Mouse (Mus musculus): Measurements from ENCODE around the gene Vezf1. TPM values are rescaled to one million over a fixed set of nuclear protein-coding genes. Genes with fewer than 3 reads are reported as not detected.

Vezf1 gene
- polyA plus RNA-seq, 1 experiment from 2014 or later, result 70.1 TPM

- Histone ChIP-seq H3K4me3 (replicated peaks) (no peak overlapping the region), H3K9ac (replicated peaks) (peak overlapping the region; percentile 51), H3K9me3 (no peaks in the 10 kb centered on the region), H3K27ac (peak overlapping the region; percentile 98), H3K4me2 (replicated peaks) (no peak overlapping the region), H3K4me1 (replicated peaks) (peaks cover 84% of the 10 kb centered on the region), H3K27me3 (no peaks in the 10 kb centered on the region), H3K36me3 (no peaks in the 10 kb centered on the region)
- no peak for ATAC-seq
- 28% methylated on average over 6 of the region's 6 CpGs for WGBS
These were observed 50.0 kb downstream of the Vezf1 start for GRCm38 (mm10) chr11:88118091-88118440.

GRCm38 (mm10) chr11:88118817-88119642, 51.0 kb downstream of the Vezf1 start:
- 3% methylated on average over 8 of the region's 8 CpGs for WGBS
- no peak overlapping the region for H3K4me3 ChIP-seq (replicated peaks)
- ATAC-seq, result peak; percentile 93
- peaks cover 82% of the 10 kb centered on the region for H3K4me1 ChIP-seq (replicated peaks)
- peak overlapping the region; percentile 32 for H3K4me2 ChIP-seq (replicated peaks)
- H3K27ac ChIP-seq, result peak overlapping the region; percentile 98
- H3K9me3 ChIP-seq, result no peaks in the 10 kb centered on the region
- no peaks in the 10 kb centered on the region for H3K27me3 ChIP-seq
- no peaks in the 10 kb centered on the region for H3K36me3 ChIP-seq
- peak overlapping the region; percentile 51 for H3K9ac ChIP-seq (replicated peaks)

- no peak for ATAC-seq
- Histone ChIP-seq H3K4me1 (replicated peaks) (peaks cover 76% of the 10 kb centered on the region), H3K36me3 (no peaks in the 10 kb centered on the region), H3K9me3 (no peaks in the 10 kb centered on the region), H3K27ac (no peak overlapping the region), H3K4me3 (replicated peaks) (no peak overlapping the region), H3K9ac (replicated peaks) (no peak overlapping the region), H3K4me2 (replicated peaks) (no peak overlapping the region), H3K27me3 (no peaks in the 10 kb centered on the region)
- 35% methylated on average over 5 of the region's 5 CpGs for WGBS
These were observed 54.5 kb downstream of the Vezf1 start for GRCm38 (mm10) chr11:88122545-88122944.

- peaks cover 72% of the 10 kb centered on the region for H3K4me1 ChIP-seq (replicated peaks)
- no peak overlapping the region for H3K4me3 ChIP-seq (replicated peaks)
- no peak overlapping the region for H3K27ac ChIP-seq
- no peaks in the 10 kb centered on the region for H3K36me3 ChIP-seq
- H3K9ac ChIP-seq (replicated peaks), result no peak overlapping the region
- WGBS, result 77% methylated on average over 5 of the region's 5 CpGs
- ATAC-seq, result no peak
- no peaks in the 10 kb centered on the region for H3K27me3 ChIP-seq
- H3K4me2 ChIP-seq (replicated peaks), result no peak overlapping the region
- no peaks in the 10 kb centered on the region for H3K9me3 ChIP-seq
These were observed 54.9 kb downstream of the Vezf1 start for GRCm38 (mm10) chr11:88123021-88123420.

- Histone ChIP-seq H3K9ac (replicated peaks) (no peak overlapping the region), H3K27me3 (no peaks in the 10 kb centered on the region), H3K4me2 (replicated peaks) (no peak overlapping the region), H3K27ac (peak overlapping the region; percentile 8; the same call in 1 of the 2 replicates), H3K4me1 (replicated peaks) (peaks cover 67% of the 10 kb centered on the region), H3K9me3 (no peaks in the 10 kb centered on the region), H3K36me3 (no peaks in the 10 kb centered on the region), H3K4me3 (replicated peaks) (no peak overlapping the region)
- 18% methylated on average over 6 of the region's 6 CpGs for WGBS
- ATAC-seq, result no peak
These were observed 55.7 kb downstream of the Vezf1 start for GRCm38 (mm10) chr11:88123731-88124130.

- no peak for ATAC-seq
- WGBS, result 65% methylated on average over 7 of the region's 7 CpGs
- peaks cover 54% of the 10 kb centered on the region for H3K4me1 ChIP-seq (replicated peaks)
- 0 out of 2 replicates have a peak overlapping the region, but pooled peaks have one; percentile 76 for H3K27ac ChIP-seq
- no peaks in the 10 kb centered on the region for H3K9me3 ChIP-seq
- H3K9ac ChIP-seq (replicated peaks), result no peak overlapping the region
- H3K4me2 ChIP-seq (replicated peaks), result no peak overlapping the region
- H3K4me3 ChIP-seq (replicated peaks), result no peak overlapping the region
- H3K27me3 ChIP-seq, result no peaks in the 10 kb centered on the region
- H3K36me3 ChIP-seq, result no peaks in the 10 kb centered on the region
These were observed 57.4 kb downstream of the Vezf1 start for GRCm38 (mm10) chr11:88125483-88125882.

GRCm38 (mm10) chr11:88126306-88126793, 58.3 kb downstream of the Vezf1 start:
- no peak overlapping the region for H3K4me3 ChIP-seq (replicated peaks)
- peak; percentile 79; the same call in 1 of the 2 replicates for ATAC-seq
- no peak overlapping the region for H3K4me2 ChIP-seq (replicated peaks)
- 11% methylated on average over 5 of the region's 5 CpGs for WGBS
- no peaks in the 10 kb centered on the region for H3K27me3 ChIP-seq
- no peaks in the 10 kb centered on the region for H3K36me3 ChIP-seq
- no peak overlapping the region for H3K9ac ChIP-seq (replicated peaks)
- peak overlapping the region; percentile 76 for H3K27ac ChIP-seq
- peaks cover 50% of the 10 kb centered on the region for H3K4me1 ChIP-seq (replicated peaks)
- no peaks in the 10 kb centered on the region for H3K9me3 ChIP-seq

GRCm38 (mm10) chr11:88128461-88128860, 60.4 kb downstream of the Vezf1 start:
- H3K4me1 ChIP-seq (replicated peaks), result peaks cover 35% of the 10 kb centered on the region
- H3K27ac ChIP-seq, result no peak overlapping the region
- no peaks in the 10 kb centered on the region for H3K9me3 ChIP-seq
- no peak overlapping the region for H3K4me3 ChIP-seq (replicated peaks)
- ATAC-seq, result no peak
- WGBS, result 91% methylated on average over 9 of the region's 9 CpGs
- H3K36me3 ChIP-seq, result no peaks in the 10 kb centered on the region
- H3K27me3 ChIP-seq, result no peaks in the 10 kb centered on the region
- no peak overlapping the region for H3K4me2 ChIP-seq (replicated peaks)
- H3K9ac ChIP-seq (replicated peaks), result no peak overlapping the region

GRCm38 (mm10) chr11:88129281-88129680, 61.2 kb downstream of the Vezf1 start:
- Histone ChIP-seq H3K4me2 (replicated peaks) (no peak overlapping the region), H3K9ac (replicated peaks) (no peak overlapping the region), H3K36me3 (no peaks in the 10 kb centered on the region), H3K4me1 (replicated peaks) (peaks cover 28% of the 10 kb centered on the region), H3K4me3 (replicated peaks) (no peak overlapping the region), H3K9me3 (no peaks in the 10 kb centered on the region), H3K27ac (no peak overlapping the region), H3K27me3 (no peaks in the 10 kb centered on the region)
- WGBS, result 59% methylated on average over 3 of the region's 3 CpGs
- ATAC-seq, result no peak

GRCm38 (mm10) chr11:88129935-88130334, 61.9 kb downstream of the Vezf1 start:
- 98% methylated on average over 10 of the region's 10 CpGs for WGBS
- H3K36me3 ChIP-seq, result no peaks in the 10 kb centered on the region
- ATAC-seq, result no peak

GRCm38 (mm10) chr11:88131847-88132246, 63.8 kb downstream of the Vezf1 start:
- 81% methylated on average over 8 of the region's 8 CpGs for WGBS
- Histone ChIP-seq H3K9me3 (no peaks in the 10 kb centered on the region), H3K4me2 (replicated peaks) (no peak overlapping the region), H3K27ac (no peak overlapping the region), H3K27me3 (no peaks in the 10 kb centered on the region), H3K4me3 (replicated peaks) (no peak overlapping the region), H3K4me1 (replicated peaks) (0 out of 2 replicates have a peak, but pooled peaks cover 7% of the 10 kb centered on the region), H3K9ac (replicated peaks) (no peak overlapping the region), H3K36me3 (no peaks in the 10 kb centered on the region)
- ATAC-seq, result no peak

More at GRCm38 (mm10) chr11:88129935-88130334, 61.9 kb downstream of the Vezf1 start:
- H3K4me2 ChIP-seq (replicated peaks), result no peak overlapping the region
- no peak overlapping the region for H3K9ac ChIP-seq (replicated peaks)
- no peaks in the 10 kb centered on the region for H3K27me3 ChIP-seq
- no peak overlapping the region for H3K27ac ChIP-seq
- H3K9me3 ChIP-seq, result no peaks in the 10 kb centered on the region
- peaks cover 26% of the 10 kb centered on the region for H3K4me1 ChIP-seq (replicated peaks)
- H3K4me3 ChIP-seq (replicated peaks), result no peak overlapping the region
